ENCODE assay signal across 8 mouse cellular contexts in genomic region chr6:128761144-128761540, GRCm38 (mm10). TPM values are rescaled to one million over a fixed set of nuclear protein-coding genes. Genes with fewer than 3 reads are reported as not detected.
DNase-seq lines count a peak whose midpoint lies in the region; ATAC-seq and TF ChIP-seq lines count a peak whose summit lies in the region.

No protein-coding gene starts in this region.

- no peaks in the 10 kb centered on the region for H3K27me3 ChIP-seq in heart, embryonic 10.5 days (ENCODE audit: insufficient read depth, poor library complexity, severe bottlenecking)
- no peaks in the 10 kb centered on the region for H3K27me3 ChIP-seq in ES-Bruce4 (ENCODE audit: control insufficient read depth, insufficient read depth, low read length, poor library complexity, severe bottlenecking)
- H3K27me3 ChIP-seq in forebrain, embryonic 15.5 days = no peaks in the 10 kb centered on the region

- peak overlapping the region; percentile 66 for H3K4me3 ChIP-seq in heart, embryonic 10.5 days
- H3K4me3 ChIP-seq in ES-Bruce4 (ENCODE audit: low read depth, low read length) (peak overlapping the region; percentile 97), macrophage (ENCODE audit: inconsistent target) (peak overlapping the region; percentile 90)
- H3K4me3 ChIP-seq in forebrain, embryonic 15.5 days = peak overlapping the region; percentile 75

- TF ChIP-seq EP300 in ES-Bruce4 (IDR thresholded peaks at IDR 0.05; ENCODE audit: insufficient read depth, low read depth, low read length) = no peak

- peak overlapping the region; percentile 37 for H3K4me2 ChIP-seq in forebrain, embryonic 15.5 days (replicated peaks)

- WGBS in heart, embryonic 10.5 days = 47% methylated on average over 5 of the region's 5 CpGs
- 36% methylated on average over 5 of the region's 5 CpGs for WGBS in forebrain, embryonic 15.5 days
- WGBS in macrophage (ENCODE audit: missing documents) = 65% methylated on average over 5 of the region's 5 CpGs

- H3K27ac ChIP-seq in heart, embryonic 10.5 days = peak overlapping the region; percentile 75; the same call in 1 of the 2 replicates
- 0 out of 2 replicates have a peak overlapping the region, but pooled peaks have one; percentile 16 for H3K27ac ChIP-seq in ES-Bruce4 (ENCODE audit: insufficient read depth, low read length)
- H3K27ac ChIP-seq in forebrain, embryonic 15.5 days (replicated peaks) = peak overlapping the region; percentile 95
- H3K27ac ChIP-seq in macrophage = no peak overlapping the region

- H3K79me2 ChIP-seq in macrophage (ENCODE audit: inconsistent target) = no peaks in the 10 kb centered on the region

- ATAC-seq in forebrain, embryonic 15.5 days (replicated peaks) = no peak

- intact Hi-C loops in heart, postnatal 25 days (cut with DNase I) = no loop called here
- intact Hi-C loops in left cerebral cortex, postnatal 14 days (cut with DNase I) = loop anchor here (2.0 to 10.0 kb wide), 2 partner anchors 82 to 474 kb away; no protein-coding TSS in a partner anchor

- H3K4me1 ChIP-seq in heart, embryonic 10.5 days = no peaks in the 10 kb centered on the region
- H3K4me1 ChIP-seq in ES-Bruce4 (ENCODE audit: control insufficient read depth, insufficient read depth, low read length) = no peaks in the 10 kb centered on the region
- peaks cover 3% of the 10 kb centered on the region for H3K4me1 ChIP-seq in forebrain, embryonic 15.5 days

- no peaks in the 10 kb centered on the region for H3K36me3 ChIP-seq in heart, embryonic 10.5 days
- H3K36me3 ChIP-seq in ES-Bruce4 (ENCODE audit: control insufficient read depth, insufficient read depth, low read length, poor library complexity, severe bottlenecking) (no peaks in the 10 kb centered on the region), macrophage (ENCODE audit: inconsistent target) (no peaks in the 10 kb centered on the region)
- H3K36me3 ChIP-seq in forebrain, embryonic 15.5 days = no peaks in the 10 kb centered on the region

- no peaks in the 10 kb centered on the region for H3K9me3 ChIP-seq in heart, embryonic 10.5 days
- no peaks in the 10 kb centered on the region for H3K9me3 ChIP-seq in ES-Bruce4 (replicated peaks; ENCODE audit: control insufficient read depth, insufficient read depth, low read length, poor library complexity, severe bottlenecking)
- H3K9me3 ChIP-seq in forebrain, embryonic 15.5 days = no peaks in the 10 kb centered on the region

- DNase-seq in heart, embryonic 10.5 days (ENCODE audit: low spot score) = no peak
- DNase-seq in heart, postnatal 25 days (ENCODE audit: low spot score) = no peak
- DNase-seq in urinary bladder, postnatal 10 days (ENCODE audit: low spot score) = no peak
- no peak for DNase-seq in spleen, adult 18-20 months
- no peak for DNase-seq in left cerebral cortex, postnatal 14 days (ENCODE audit: low spot score in 2 of 2)

- peak overlapping the region; percentile 56 for H3K9ac ChIP-seq in ES-Bruce4 (ENCODE audit: low read depth, poor library complexity, severe bottlenecking)
- H3K9ac ChIP-seq in forebrain, embryonic 15.5 days (replicated peaks) = peak overlapping the region; percentile 54

- TF ChIP-seq CTCF in ES-Bruce4 (IDR thresholded peaks at IDR 0.05; ENCODE audit: low read depth, low read length) = no peak

- no peak for TF ChIP-seq POLR2A in ES-Bruce4 (IDR thresholded peaks at IDR 0.05; ENCODE audit: insufficient read depth, low read length)

RNA-seq across cellular contexts. Expression of gene Klrb1c, which starts 27.9 kb away (rescaled TPM):
- 0.08 TPM in 1 of 2 replicates, not detected in the other for polyA plus RNA-seq in heart, embryonic 10.5 days (2016; fragmentation: Nextera tagmentation; extraction: Ambion mirVana)
- total RNA-seq in heart, postnatal 25 days (2021) = under 1 TPM in 1 of 2 experiments, not detected in 1; 0.28 TPM
- not detected in 2 replicates for polyA plus RNA-seq in ES-Bruce4 (2011; ENCODE audit: insufficient read depth, insufficient read length, low read depth, missing spikeins)
- not detected in 2 replicates for polyA plus RNA-seq in forebrain, embryonic 15.5 days (2015; fragmentation: Nextera tagmentation; extraction: Ambion mirVana)
- total RNA-seq in macrophage (2018; cell fraction: chromatin; rRNA removed) = not detected
- total RNA-seq in macrophage (2018; cell fraction: cytosol; rRNA removed) = not detected
- not detected for total RNA-seq in macrophage (2018; cell fraction: nucleus; rRNA removed)
- polyA plus RNA-seq in macrophage (2018) = 0.22 TPM in 1 of 3 replicates, not detected in the others
- not detected for total RNA-seq in left cerebral cortex, postnatal 14 days (2021)

RNA-seq across cellular contexts. Expression of gene Klrb1, which starts 38.3 kb away (rescaled TPM):
- polyA plus RNA-seq in heart, embryonic 10.5 days (2016; fragmentation: Nextera tagmentation; extraction: Ambion mirVana) = not detected in 2 replicates
- not detected for total RNA-seq in heart, postnatal 25 days (2021)
- not detected in 2 replicates for polyA plus RNA-seq in ES-Bruce4 (2011; ENCODE audit: insufficient read depth, insufficient read length, low read depth, missing spikeins)
- polyA plus RNA-seq in forebrain, embryonic 15.5 days (2015; fragmentation: Nextera tagmentation; extraction: Ambion mirVana) = 0.26 TPM in 1 of 2 replicates, not detected in the other
- not detected for total RNA-seq in macrophage (2018; cell fraction: chromatin; rRNA removed)
- not detected for total RNA-seq in macrophage (2018; cell fraction: cytosol; rRNA removed)
- not detected for total RNA-seq in macrophage (2018; cell fraction: nucleus; rRNA removed)
- not detected in 3 replicates for polyA plus RNA-seq in macrophage (2018)
- under 1 TPM in 1 of 2 experiments, not detected in 1; 0.47 TPM for total RNA-seq in left cerebral cortex, postnatal 14 days (2021)
